Mouse (Mus musculus): ENCODE measurements around the gene Fam221b.
A peak's percentile ranks its signal among the peaks of the same experiment; 100 is the strongest.

The Fam221b gene

DNA sequence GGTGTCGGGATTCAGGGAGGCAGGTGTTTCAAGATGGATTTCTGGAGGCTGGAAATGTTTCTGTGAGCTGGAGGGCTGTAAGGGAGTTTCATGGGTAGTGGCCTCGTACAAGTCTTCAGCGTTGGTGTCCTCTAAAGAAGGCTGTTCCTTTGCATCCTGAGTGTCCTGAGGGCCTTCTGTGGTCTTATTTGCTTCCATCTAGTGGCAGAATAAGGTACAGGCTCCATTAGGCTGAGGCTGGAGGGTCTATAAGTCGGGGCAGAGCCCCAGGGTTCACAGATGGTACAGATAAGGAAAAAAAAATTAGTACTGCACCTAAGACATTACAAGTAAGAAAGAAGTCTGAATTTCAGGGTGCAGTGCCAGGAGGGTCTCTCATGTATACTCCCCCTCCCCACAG lies 2.5 kb downstream of the Fam221b start:
- DNase-seq (ENCODE audit: extremely low spot score, low read depth, low spot score): no peak

DNA sequence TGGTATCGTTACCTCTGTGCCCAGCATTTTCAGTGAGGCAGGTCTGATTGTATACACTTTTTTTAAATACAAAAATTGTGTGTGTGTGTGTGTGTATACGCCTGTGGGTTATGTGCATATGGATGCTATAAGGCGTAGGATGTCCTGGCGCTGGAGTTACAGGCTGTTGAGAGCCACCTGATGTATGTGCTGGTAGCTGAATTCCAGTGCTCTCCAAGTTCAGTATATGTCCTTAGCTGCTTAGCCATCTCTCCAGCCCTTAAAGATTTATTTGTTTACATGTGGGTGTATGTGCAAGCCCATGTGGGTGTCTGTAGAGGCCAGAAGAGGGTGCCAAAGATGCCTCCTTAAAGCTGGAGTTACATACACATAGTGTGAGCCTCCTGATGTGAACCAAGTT lies 11.8 kb downstream of the Fam221b start:
- no peak for DNase-seq (ENCODE audit: extremely low spot score, low read depth, low spot score)

DNA sequence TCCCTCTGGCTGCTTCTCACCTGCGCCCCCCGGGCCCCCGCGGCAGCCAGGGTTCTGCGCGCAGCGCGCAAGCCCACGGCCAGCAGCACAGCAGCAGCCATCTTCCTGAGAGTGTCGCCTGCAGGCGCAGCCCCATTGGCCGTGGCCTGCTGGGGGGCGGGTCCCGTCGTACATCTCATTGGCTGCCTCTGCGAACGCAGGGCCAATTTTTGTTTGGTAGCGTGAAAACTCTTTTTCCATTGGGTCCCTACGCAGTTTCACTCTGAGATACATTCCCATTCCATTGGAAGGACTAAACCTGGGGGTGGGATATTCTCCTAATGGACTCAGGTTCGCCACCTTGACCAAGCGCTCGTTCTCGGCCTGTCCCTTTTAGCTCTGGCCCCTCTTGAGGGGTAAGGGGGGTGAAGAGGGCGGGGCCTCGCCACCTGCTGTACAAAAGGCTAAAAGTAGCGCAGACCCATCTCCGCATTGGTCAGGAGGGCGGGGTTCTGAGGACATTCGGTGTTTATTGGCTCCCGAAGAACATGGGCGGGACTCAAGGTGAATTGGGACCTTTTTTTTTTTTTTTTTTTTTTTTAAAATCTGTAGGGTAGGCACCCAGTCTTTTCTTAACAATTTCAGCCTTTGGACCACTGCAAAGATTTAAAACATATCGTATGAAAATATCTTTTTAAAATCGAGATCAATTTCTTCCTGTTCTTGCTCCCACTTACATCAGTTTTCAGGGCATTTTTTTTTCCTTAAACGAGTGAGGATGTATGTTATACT lies 12.4 kb downstream of the Fam221b start, which contains the start of gene Hint2:
Gene Hint2, minus strand, starts transcription at position 128 of the 771 bp plus-strand sequence.
- peak; percentile 98 for DNase-seq (ENCODE audit: extremely low spot score, low read depth, low spot score)

DNA sequence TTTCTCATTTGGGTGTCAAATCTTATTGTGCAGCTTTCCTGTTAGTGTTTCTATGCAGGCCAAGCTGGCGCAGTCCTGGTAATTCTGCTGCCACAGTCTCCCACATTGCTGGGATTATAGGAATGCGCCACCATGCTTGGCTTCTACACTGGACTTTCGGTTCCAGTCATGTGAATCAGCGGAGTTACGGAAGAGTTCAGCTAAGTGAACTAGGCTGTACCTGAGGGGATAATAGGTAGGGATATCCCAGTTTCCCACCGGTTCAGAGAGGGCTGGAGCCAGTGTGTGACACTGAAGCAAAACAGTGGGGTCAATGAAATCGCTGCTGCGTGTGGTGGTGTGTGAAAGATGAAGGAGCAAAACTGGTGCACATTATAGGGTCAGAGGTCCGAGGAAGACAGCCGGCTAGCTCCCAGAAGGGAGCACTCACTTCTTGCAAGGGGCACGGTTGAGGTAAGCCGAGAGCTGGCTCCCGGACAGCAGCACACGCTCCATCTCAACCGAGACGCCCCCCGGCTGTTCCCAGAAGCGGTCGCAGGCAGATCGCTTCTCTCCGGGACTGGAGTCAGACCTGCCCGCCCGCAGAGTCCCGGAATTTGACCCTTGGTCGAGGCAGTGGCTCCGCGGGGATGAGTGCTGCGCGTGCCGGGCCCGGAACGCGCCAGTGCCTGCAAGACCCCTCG lies 13.1 kb downstream of the Fam221b start:
- no peak for DNase-seq (ENCODE audit: extremely low spot score, low read depth, low spot score)

GRCm38 (mm10) chr4:43653161-43654015 lies 15.6 kb downstream of the Fam221b start, which contains the start of gene Spag8:
TSS of gene Spag8 (minus strand) at chr4:43653594.
- DNase-seq (ENCODE audit: extremely low spot score, low read depth, low spot score): no peak

DNA sequence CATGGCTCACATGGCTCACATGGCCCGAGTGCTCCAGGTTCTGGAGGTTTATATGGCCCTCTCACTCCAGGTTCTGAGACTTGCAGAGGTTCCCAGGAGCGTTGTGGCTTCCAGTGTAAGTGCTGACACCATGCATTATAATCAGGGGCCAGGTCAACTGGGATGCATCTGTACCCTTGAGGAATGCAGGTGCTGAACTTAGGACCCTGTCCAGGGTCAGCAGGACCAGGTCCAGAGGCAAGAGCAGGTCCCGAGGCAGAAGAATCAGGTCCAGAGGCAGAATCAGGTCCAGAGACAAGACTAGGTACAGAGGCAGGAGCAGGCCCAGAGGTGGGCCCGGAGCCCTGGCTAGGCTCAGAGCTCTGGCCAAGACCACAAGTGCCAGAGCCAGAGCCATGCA lies 16.2 kb downstream of the Fam221b start:
- no peak for DNase-seq (ENCODE audit: extremely low spot score, low read depth, low spot score)

- DNase-seq (ENCODE audit: extremely low spot score, low read depth, low spot score): no peak
These were observed 19.2 kb downstream of the Fam221b start for GRCm38 (mm10) chr4:43649783-43650182.

DNA sequence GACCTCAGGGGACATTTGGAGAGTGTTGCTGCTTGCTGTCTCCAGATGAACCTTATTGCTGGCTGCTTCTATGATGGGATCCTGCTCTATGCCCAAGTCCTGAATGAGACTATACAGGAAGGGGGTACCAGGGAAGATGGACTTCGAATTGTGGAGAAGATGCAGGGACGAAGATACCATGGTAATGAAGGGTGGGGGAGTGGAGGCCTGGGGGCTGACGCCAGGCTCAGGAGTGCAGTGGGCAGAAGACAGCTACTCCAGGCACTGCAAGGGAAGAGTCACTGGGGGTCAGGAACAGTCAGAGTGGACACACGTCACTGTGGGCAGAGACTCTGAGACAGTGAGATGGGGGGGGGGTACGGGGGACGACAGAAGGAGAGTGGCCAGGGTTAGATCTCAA lies 28.5 kb downstream of the Fam221b start:
- no peak for DNase-seq (ENCODE audit: extremely low spot score, low read depth, low spot score)

GRCm38 (mm10) chr4:43640076-43640475 lies 28.9 kb downstream of the Fam221b start:
- DNase-seq (ENCODE audit: extremely low spot score, low read depth, low spot score): no peak

DNA sequence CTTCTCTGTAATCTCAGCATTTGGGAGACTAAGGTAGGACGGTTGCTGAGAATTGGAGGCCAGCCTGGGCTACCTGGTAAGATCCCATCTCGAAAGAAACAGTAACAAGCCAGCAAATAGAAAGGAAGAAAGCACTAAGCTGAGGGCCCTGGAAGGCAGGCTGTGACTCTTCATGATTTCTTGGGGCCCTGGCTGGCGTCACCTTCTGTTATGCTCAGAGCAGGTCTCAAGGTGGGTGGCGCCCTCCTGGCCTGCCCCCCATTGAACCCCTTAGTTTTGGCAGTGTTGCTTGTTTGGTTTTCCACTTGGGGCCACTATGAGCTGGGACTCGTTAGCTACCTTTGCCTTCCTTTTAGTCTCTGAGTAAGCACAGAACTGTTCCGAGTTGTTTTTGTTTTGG lies 32.2 kb downstream of the Fam221b start:
- no peak for DNase-seq (ENCODE audit: extremely low spot score, low read depth, low spot score)

DNA sequence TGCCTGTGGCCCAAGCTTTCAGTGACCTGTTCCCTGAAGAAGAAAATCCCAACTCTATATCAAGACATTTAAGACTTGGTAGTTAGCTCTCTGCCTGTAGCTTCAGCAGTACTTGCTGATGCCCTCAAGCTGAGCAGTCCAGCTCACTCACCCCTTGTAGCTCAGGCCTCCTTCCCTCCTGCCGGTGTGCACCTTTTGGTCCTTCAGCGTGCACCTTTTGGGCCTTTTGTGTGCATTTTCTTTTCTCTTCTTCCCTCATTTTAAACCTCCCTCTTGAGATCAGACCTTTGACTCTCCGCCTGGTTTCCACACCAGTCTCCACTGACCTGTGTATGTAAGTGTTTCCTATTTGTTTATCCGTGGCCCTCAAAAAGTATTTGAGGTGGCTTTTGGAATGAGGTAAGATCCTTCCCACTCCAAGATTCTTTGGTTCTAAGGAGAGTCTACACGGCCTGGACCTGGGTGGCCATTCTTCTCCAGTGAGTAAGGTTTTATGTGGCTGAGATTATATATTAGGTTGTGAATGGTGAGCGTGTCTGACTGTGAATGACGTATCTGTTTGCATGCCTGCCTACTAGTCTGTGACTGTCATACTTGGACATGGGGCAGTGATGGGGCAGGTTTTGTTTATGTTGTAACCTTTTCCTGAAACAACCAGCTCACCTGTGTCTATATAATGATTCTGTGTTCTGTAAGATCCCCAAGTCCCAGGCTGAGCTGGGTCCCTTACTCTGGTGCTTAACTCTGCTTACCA lies 34.1 kb downstream of the Fam221b start:
- DNase-seq (ENCODE audit: extremely low spot score, low read depth, low spot score): no peak

- no peak for DNase-seq (ENCODE audit: extremely low spot score, low read depth, low spot score)
These were observed 35.2 kb downstream of the Fam221b start for GRCm38 (mm10) chr4:43633736-43634135.

DNA sequence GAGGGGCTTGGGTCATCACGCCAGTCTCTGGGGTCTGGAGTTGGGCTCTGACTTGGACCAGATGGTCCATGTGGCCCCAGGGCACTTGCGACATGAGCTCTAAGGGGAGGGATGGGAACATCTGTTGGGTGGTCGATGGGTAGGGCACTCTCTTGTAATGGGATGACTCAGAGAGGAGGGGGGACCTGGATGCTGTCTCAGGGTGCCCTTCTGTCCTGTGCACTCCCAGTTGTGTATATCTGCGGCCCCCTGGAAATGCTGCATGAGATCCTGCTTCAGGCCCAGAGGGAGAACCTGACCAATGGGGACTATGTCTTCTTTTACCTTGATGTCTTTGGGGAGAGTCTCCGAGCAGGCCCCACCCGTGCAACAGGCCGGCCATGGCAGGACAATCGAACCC lies 35.6 kb downstream of the Fam221b start:
- no peak for DNase-seq (ENCODE audit: extremely low spot score, low read depth, low spot score)

GRCm38 (mm10) chr4:43631956-43632920 lies 36.7 kb downstream of the Fam221b start:
- no peak for DNase-seq (ENCODE audit: extremely low spot score, low read depth, low spot score)

DNA sequence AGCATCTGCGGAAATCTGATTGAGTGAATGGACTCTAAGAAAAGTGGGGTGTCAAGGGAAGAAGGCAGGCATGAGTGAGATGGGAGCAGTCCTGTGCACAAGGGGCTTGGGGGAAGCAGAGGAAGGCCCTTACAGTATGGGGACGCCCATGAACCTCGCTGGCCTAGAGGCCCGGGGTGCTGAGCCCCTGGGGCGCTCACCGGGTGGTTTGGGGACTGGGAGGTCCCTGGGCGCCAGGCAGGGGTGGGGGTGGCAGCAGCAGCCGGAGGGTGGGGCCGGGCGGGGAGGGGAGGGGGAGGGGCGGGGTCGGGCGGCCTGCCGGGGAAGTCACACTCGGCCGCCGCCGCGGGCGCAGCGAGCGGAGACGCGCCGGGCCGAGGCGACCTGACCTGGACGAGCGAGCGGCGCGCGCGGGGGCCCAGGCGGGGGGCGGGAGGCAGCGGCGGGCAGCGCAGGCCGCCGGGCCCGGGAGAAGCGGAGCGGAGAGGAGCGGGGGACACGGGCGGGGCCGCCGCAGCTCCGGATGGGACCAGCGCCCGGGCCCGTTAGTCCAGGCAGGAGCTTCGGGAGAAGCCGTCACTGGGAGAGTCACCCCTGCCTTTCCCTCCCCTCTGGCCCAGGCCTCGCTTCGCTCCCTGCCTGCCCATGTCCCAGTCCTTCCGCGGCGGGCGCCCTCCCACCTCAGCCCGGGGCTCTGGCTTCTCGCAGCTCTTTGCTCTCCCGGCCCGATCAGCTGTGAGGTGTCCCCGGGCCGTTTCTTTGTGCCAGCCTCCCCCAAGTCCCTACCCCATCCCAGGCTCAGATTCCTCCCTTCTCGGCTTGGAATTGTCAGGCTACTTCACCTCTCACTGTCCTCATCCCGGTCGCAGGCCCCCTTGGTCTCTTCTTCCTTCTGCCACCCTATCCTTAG lies 37.6 kb downstream of the Fam221b start, which contains the start of gene Npr2:
Gene Npr2, plus strand, starts transcription at position 890 of the 910 bp plus-strand sequence.
- no peak for DNase-seq (ENCODE audit: extremely low spot score, low read depth, low spot score)

DNA sequence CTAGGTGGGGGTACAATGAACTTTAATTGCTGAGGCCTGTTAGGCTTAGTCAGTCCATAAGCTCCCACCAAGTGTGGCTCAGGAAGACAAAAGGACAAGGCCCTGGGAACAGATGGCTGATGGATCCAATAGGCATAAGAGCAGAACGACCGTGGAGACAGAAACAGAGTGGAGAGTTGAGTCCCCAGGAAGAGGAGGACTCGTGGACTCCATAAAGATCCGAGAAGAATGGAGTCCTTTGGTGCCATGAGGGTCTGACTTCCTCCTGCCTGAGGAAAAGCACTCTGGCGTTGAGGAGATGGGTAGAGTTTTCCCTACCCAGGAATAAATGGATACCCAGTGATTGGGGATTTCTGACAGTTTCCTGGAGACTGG lies 38.3 kb downstream of the Fam221b start:
- DNase-seq (ENCODE audit: extremely low spot score, low read depth, low spot score): no peak

GRCm38 (mm10) chr4:43630030-43630581 lies 38.8 kb downstream of the Fam221b start:
- DNase-seq (ENCODE audit: extremely low spot score, low read depth, low spot score): peak; percentile 76

GRCm38 (mm10) chr4:43629106-43629817 lies 39.7 kb downstream of the Fam221b start:
- no peak for DNase-seq (ENCODE audit: extremely low spot score, low read depth, low spot score)

All from hindlimb bud, embryonic 11.5 days (tissue).